Mouse (Mus musculus): ENCODE data around the gene Arf3. TPM values are rescaled to one million over a fixed set of nuclear protein-coding genes. Genes with fewer than 3 reads are reported as not detected.

Arf3 gene
- polyA plus RNA-seq, 1 experiment from 2014 or later, result 41.0 TPM

GRCm38 (mm10) chr15:98699190-98700105 is 63.6 kb downstream of the Arf3 start:
- Histone ChIP-seq H3K27me3 (peaks cover 56% of the 10 kb centered on the region), H3K36me3 (no peaks in the 10 kb centered on the region), H3K4me3 (peak overlapping the region; percentile 37), H3K4me1 (peaks cover 8% of the 10 kb centered on the region), H3K9ac (peak overlapping the region; percentile 56; the same call in 1 of the 2 replicates), H3K9me3 (no peaks in the 10 kb centered on the region), H3K27ac (no peak overlapping the region), H3K4me2 (replicated peaks) (peak overlapping the region; percentile 68)
- ATAC-seq (ENCODE audit: low FRiP score, low read depth), result peak; percentile 76
- WGBS, result 5% methylated on average over 40 of the region's 40 CpGs

- Histone ChIP-seq H3K9me3 (no peaks in the 10 kb centered on the region), H3K4me1 (peaks cover 23% of the 10 kb centered on the region), H3K27me3 (peaks cover 32% of the 10 kb centered on the region), H3K27ac (no peak overlapping the region), H3K9ac (no peak overlapping the region), H3K4me2 (replicated peaks) (0 out of 2 replicates have a peak overlapping the region, but pooled peaks have one; percentile 5), H3K36me3 (no peaks in the 10 kb centered on the region), H3K4me3 (no peak overlapping the region)
- 64% methylated on average over 8 of the region's 8 CpGs for WGBS
- no peak for ATAC-seq (ENCODE audit: low FRiP score, low read depth)
These were observed 66.8 kb downstream of the Arf3 start for GRCm38 (mm10) chr15:98696216-98696615.

GRCm38 (mm10) chr15:98695726-98696125 is 67.3 kb downstream of the Arf3 start:
- H3K9ac ChIP-seq, result no peak overlapping the region
- H3K4me3 ChIP-seq, result no peak overlapping the region
- WGBS, result 35% methylated on average over 9 of the region's 9 CpGs

GRCm38 (mm10) chr15:98692171-98692715 is 70.8 kb downstream of the Arf3 start:
- Histone ChIP-seq H3K27ac (0 out of 2 replicates have a peak overlapping the region, but pooled peaks have one; percentile 22), H3K4me1 (peaks cover 15% of the 10 kb centered on the region), H3K9ac (0 out of 2 replicates have a peak overlapping the region, but pooled peaks have one; percentile 13), H3K4me3 (no peak overlapping the region), H3K9me3 (no peaks in the 10 kb centered on the region), H3K4me2 (replicated peaks) (no peak overlapping the region), H3K27me3 (peaks cover 9% of the 10 kb centered on the region; the same call in 1 of the 2 replicates), H3K36me3 (no peaks in the 10 kb centered on the region)
- 47% methylated on average over 11 of the region's 11 CpGs for WGBS
- ATAC-seq (ENCODE audit: low FRiP score, low read depth), result peak; percentile 73

More at GRCm38 (mm10) chr15:98695726-98696125, 67.3 kb downstream of the Arf3 start:
- no peak overlapping the region for H3K27ac ChIP-seq
- no peak for ATAC-seq (ENCODE audit: low FRiP score, low read depth)
- H3K4me1 ChIP-seq, result peaks cover 23% of the 10 kb centered on the region
- no peaks in the 10 kb centered on the region for H3K36me3 ChIP-seq
- H3K9me3 ChIP-seq, result no peaks in the 10 kb centered on the region
- H3K27me3 ChIP-seq, result peaks cover 27% of the 10 kb centered on the region
- 0 out of 2 replicates have a peak overlapping the region, but pooled peaks have one; percentile 5 for H3K4me2 ChIP-seq (replicated peaks)

- H3K36me3 ChIP-seq, result no peaks in the 10 kb centered on the region
- no peaks in the 10 kb centered on the region for H3K9me3 ChIP-seq
- no peak overlapping the region for H3K4me3 ChIP-seq
- H3K4me1 ChIP-seq, result peaks cover 15% of the 10 kb centered on the region
- H3K4me2 ChIP-seq (replicated peaks), result no peak overlapping the region
- ATAC-seq (ENCODE audit: low FRiP score, low read depth), result no peak
- WGBS, result 49% methylated on average over 7 of the region's 7 CpGs
- 0 out of 2 replicates have a peak overlapping the region, but pooled peaks have one; percentile 22 for H3K27ac ChIP-seq
- peaks cover 9% of the 10 kb centered on the region; the same call in 1 of the 2 replicates for H3K27me3 ChIP-seq
- H3K9ac ChIP-seq, result no peak overlapping the region
These were observed 71.4 kb downstream of the Arf3 start for GRCm38 (mm10) chr15:98691486-98692147.

GRCm38 (mm10) chr15:98689682-98690081 is 73.3 kb downstream of the Arf3 start:
- H3K4me1 ChIP-seq, result peaks cover 15% of the 10 kb centered on the region
- 82% methylated on average over 2 of the region's 2 CpGs for WGBS

More at GRCm38 (mm10) chr15:98689682-98690081, 73.3 kb downstream of the Arf3 start:
- Histone ChIP-seq H3K27ac (no peak overlapping the region), H3K4me2 (replicated peaks) (no peak overlapping the region), H3K4me3 (no peak overlapping the region), H3K9me3 (no peaks in the 10 kb centered on the region), H3K27me3 (peaks cover 3% of the 10 kb centered on the region; the same call in 1 of the 2 replicates), H3K9ac (no peak overlapping the region), H3K36me3 (no peaks in the 10 kb centered on the region)
- no peak for ATAC-seq (ENCODE audit: low FRiP score, low read depth)

Other genes starting within 250 kb of the Arf3 start
- 139 and 147 TPM in 2 replicates for gene Kansl2, start 228.9 kb downstream of the Arf3 start, polyA plus RNA-seq (2015; fragmentation: Nextera tagmentation; extraction: Ambion mirVana)
- 57.7 and 62.1 TPM in 2 replicates for gene Ccnt1, start 192.3 kb downstream of the Arf3 start, polyA plus RNA-seq (2015; fragmentation: Nextera tagmentation; extraction: Ambion mirVana)
- gene 4930415O20Rik, start 192.2 kb downstream of the Arf3 start, polyA plus RNA-seq (2015; fragmentation: Nextera tagmentation; extraction: Ambion mirVana), result not detected in 2 replicates
- gene Adcy6, start 153.1 kb downstream of the Arf3 start, polyA plus RNA-seq (2015; fragmentation: Nextera tagmentation; extraction: Ambion mirVana), result 16.9 and 17.1 TPM in 2 replicates
- gene Cacnb3, start 132.4 kb downstream of the Arf3 start, polyA plus RNA-seq (2015; fragmentation: Nextera tagmentation; extraction: Ambion mirVana), result 43.7 and 48.2 TPM in 2 replicates
- gene Ddx23, start 100.3 kb downstream of the Arf3 start, polyA plus RNA-seq (2015; fragmentation: Nextera tagmentation; extraction: Ambion mirVana), result 34.5 and 35.5 TPM in 2 replicates
- 0.87 and 1.1 TPM in 2 replicates for gene Rnd1, start 85.8 kb downstream of the Arf3 start, polyA plus RNA-seq (2015; fragmentation: Nextera tagmentation; extraction: Ambion mirVana)
- gene Ccdc65, start 55.0 kb downstream of the Arf3 start, polyA plus RNA-seq (2015; fragmentation: Nextera tagmentation; extraction: Ambion mirVana), result 0.87 and 0.90 TPM in 2 replicates
- gene Fkbp11, start 35.0 kb downstream of the Arf3 start, polyA plus RNA-seq (2015; fragmentation: Nextera tagmentation; extraction: Ambion mirVana), result 50.8 and 51.5 TPM in 2 replicates
- gene Wnt10b, start 14.9 kb upstream of the Arf3 start, polyA plus RNA-seq (2015; fragmentation: Nextera tagmentation; extraction: Ambion mirVana), result 2.1 and 2.4 TPM in 2 replicates
- not detected in 2 replicates for gene Wnt1, start 26.6 kb upstream of the Arf3 start, polyA plus RNA-seq (2015; fragmentation: Nextera tagmentation; extraction: Ambion mirVana)
- 0.05 TPM in 1 of 2 replicates, not detected in the other for gene Ddn, start 46.3 kb upstream of the Arf3 start, polyA plus RNA-seq (2015; fragmentation: Nextera tagmentation; extraction: Ambion mirVana)
- 93.4 and 94.5 TPM in 2 replicates for gene Prkag1, start 68.3 kb upstream of the Arf3 start, polyA plus RNA-seq (2015; fragmentation: Nextera tagmentation; extraction: Ambion mirVana)
- gene Kmt2d, start 108.0 kb upstream of the Arf3 start, polyA plus RNA-seq (2015; fragmentation: Nextera tagmentation; extraction: Ambion mirVana), result 14.7 and 14.9 TPM in 2 replicates
- 18.4 and 20.1 TPM in 2 replicates for gene Rhebl1, start 131.3 kb upstream of the Arf3 start, polyA plus RNA-seq (2015; fragmentation: Nextera tagmentation; extraction: Ambion mirVana)
- gene Dhh, start 135.3 kb upstream of the Arf3 start, polyA plus RNA-seq (2015; fragmentation: Nextera tagmentation; extraction: Ambion mirVana), result 0.59 and 0.80 TPM in 2 replicates
- 22.5 and 26.1 TPM in 2 replicates for gene Lmbr1l, start 155.0 kb upstream of the Arf3 start, polyA plus RNA-seq (2015; fragmentation: Nextera tagmentation; extraction: Ambion mirVana)
- gene Tuba1b, start 171.4 kb upstream of the Arf3 start, polyA plus RNA-seq (2015; fragmentation: Nextera tagmentation; extraction: Ambion mirVana), result 1,632 and 1,683 TPM in 2 replicates
- not detected in 2 replicates for gene Gm49450, start 190.3 kb upstream of the Arf3 start, polyA plus RNA-seq (2015; fragmentation: Nextera tagmentation; extraction: Ambion mirVana)
- gene Tuba1a, start 190.5 kb upstream of the Arf3 start, polyA plus RNA-seq (2015; fragmentation: Nextera tagmentation; extraction: Ambion mirVana), result 1,398 and 1,426 TPM in 2 replicates